Mouse (Mus musculus) mature B cell (primary cell): ENCODE data around the gene Gm20696.

Source experiments
- in situ Hi-C: fragments of 300-500 bp; cut with MboI; formaldehyde crosslinking; loops from 2 replicates; pipeline ENCODE4 v1.14.3; 2019

Gm20696 gene

DNA sequence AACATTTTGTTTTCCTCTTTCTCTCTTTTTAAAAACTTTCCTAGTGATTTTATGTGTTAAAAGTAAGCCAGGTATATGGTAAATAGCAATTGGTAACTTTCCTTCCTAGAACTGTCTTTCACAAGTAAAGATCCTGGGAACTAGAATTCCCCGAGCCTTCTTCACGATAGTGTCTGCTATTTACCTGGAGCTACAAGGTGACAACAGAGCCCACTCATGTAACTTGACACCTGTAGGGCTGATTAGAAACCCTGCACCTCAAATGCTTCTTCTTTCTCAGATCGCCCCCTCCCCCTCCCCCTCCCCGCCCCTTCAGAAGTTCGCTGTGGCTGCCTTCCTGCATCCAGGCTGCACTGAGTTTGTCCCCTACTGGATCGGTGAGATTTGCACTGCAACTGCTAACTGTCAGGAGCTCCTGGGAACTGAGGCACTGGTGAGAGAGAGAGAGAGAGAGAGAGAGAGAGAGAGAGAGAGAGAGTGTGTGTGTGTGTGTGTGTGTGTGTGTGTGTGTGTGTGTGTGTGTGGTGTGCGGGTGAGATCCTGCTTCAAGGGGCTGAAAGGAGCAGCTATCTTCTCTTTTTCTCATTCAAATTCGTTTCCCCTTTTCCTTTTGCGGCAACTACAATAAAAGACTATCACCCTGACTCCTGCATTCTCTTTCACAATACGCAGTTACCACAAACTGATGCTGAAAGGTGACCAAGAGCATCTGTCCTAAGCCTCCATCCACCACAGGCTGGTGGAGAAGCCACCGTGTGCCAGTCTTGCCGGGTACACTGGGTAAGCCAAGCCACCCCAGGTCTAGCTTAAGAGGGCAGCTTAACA is 403.3 kb downstream of the Gm20696 start:
- in situ Hi-C loops, result no loop called here

DNA sequence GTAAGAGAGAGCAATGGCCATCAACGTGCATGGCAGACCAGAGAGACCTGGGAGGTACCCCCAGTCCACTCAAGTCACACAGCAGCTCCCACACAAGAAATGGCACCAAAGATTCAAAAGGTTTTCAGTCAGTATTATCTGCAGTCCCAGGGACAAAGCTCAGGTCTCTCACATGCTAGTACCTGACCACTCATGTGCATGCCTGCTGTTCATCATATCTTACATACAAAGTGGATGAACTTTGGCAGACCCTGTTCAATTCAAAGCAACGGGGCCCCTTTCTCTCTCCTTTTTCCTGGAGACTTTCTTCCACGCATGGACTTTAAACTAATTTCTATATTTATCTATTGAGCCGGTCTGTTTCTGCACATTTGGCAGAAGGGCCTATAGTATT is 404.9 kb downstream of the Gm20696 start:
- in situ Hi-C loops, result no loop called here

DNA sequence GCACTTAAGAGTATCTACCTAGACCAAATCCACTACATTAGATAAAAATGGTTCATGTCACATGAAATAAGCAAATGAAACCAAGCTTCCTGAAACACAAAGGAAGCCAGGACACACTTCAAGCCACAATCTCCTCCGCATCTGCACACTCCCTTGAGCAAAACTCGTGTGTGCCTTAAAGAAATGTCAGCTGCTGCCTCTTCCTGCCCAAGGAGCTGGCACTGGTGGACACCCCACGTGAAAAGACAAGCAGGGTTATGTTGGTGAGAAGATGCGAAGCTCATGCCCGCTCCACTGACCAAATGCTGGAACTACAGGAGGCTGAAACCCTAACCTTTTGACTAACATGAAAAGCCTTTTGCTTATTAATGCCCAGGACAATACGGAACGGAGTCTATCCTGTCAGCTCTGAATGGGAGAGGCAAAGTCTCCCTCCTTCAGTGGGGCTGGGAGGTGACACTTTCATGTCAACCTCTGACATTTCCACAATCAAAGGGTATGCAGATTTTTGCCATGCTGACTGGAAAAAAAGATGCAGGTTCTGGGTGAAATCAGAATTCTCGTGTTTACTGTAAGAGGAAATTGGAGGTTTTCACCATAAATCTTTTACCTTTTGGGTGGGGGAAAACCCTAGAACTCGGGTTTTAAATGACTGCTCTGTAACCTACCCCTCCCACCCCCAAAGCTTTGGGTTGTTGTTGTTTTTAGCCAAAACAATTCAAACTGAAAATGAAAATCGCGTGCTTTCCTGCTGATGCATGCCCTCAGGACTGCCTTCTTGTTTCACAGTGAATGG is 405.5 kb downstream of the Gm20696 start:
- in situ Hi-C loops, result no loop called here

DNA sequence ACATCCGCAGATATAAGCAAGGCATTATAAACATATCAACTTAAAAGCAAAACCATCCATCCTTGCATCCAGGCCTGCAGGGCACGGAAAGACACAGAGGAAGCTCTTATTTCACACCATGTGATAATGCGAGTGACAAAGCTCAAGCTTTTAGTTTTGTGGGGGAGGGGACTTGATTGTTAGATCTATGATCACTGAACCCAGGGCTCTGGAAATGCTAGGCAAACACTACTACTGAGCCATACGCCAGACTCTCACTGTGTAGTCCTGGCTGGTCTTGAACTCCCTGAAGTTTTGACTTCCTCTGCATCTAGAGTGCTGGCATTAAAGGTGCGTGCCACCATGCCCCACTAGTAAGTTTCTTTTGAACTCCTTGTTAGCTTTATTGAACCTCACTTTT is 408.3 kb downstream of the Gm20696 start:
- in situ Hi-C loops, result no loop called here

DNA sequence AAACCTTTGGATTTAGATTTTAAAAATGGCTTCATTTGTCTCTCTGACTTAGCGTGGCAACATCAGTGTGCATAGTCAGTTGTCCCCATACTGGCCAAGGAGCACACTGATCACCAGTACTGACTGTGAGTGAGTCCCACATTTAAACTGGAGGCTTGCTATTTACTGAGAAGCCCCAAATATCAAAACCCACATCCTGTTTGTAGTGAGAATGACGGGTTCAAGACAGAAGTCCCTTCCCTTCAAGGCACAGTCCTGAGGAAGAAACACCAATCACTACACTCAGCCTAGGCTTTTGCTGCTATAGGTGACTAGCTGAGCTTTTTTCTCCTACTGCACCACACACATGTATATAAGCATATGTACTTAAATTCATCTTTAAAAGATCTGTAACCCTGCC is 408.9 kb downstream of the Gm20696 start:
- in situ Hi-C loops, result no loop called here

DNA sequence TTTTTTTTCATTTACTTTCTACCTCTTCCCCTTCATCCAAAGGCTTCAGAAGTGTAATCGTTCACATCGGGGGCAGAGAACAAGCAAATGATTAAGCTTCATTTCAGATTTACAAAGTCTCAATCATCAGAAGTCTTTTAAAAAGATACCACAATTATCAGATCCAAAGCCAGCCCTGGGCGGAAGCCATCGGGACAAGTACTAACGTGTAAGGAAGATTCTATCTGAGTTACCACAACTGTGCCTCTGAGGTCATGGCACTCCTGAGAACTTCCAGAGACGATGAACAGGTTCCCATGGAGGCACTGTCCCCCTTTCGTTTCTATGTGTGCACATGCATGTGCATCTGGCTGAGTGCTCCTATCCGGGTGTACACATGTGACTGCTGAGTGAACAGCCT is 413.3 kb downstream of the Gm20696 start:
- in situ Hi-C loops, result loop anchor here (5.0 kb wide), 1 partner anchor 84 kb away; no protein-coding TSS in a partner anchor

DNA sequence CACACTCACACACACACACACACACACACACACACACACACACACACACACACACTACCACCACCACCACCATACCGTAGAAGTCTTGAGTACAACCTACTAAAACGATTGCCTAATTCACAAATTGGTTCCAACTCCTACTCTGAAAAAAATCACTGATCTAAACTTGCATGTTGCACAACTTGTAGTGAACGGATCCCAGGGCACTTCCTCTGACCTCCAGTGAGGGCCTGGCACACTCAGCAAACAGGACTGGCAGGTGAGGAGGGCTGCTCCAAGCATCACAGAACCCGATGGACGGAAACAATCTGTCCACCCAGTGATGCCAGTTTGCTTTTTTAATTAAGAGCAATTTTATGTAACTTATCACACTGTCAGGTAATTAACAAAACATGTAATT is 413.8 kb downstream of the Gm20696 start:
- in situ Hi-C loops, result loop anchor here (5.0 kb wide), 1 partner anchor 84 kb away; no protein-coding TSS in a partner anchor

DNA sequence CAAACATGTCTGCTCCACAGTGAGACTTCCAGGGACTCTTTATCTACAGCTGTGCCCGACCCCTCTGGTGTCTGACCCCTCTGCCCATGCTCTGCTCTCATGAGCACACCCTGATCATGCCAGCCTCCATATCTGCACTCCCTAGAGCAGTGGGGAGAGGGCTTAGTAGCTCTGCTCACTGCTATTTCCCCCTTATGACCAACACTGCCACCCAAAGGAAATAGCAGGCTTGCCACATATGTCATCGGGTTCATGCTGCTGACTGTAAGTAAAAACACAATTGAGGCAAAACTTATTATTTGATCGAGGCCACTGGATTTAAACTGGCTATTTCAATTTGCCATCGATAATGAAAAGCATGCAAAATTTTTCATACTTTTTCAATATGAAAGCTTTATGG is 414.7 kb downstream of the Gm20696 start:
- in situ Hi-C loops, result loop anchor here (5.0 kb wide), 1 partner anchor 85 kb away; no protein-coding TSS in a partner anchor

DNA sequence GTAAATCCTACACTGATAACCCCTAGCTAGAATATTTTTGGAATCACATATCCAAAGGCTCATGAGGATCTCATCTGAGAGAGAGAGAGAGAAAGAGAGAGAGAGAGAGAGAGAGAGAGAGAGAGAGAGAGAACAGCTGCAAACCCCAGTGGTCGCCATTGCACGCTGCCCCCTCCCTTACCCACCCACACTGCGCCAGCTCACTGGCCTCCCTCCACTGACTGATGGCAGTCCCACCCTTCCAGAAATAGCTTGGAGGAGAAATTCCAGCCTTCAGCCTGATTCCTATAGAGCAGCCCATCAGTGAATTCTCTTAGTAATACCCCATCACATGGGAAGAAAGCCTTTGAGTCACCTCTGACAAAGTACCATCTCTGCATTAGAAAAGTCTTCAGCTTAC is 415.4 kb downstream of the Gm20696 start:
- in situ Hi-C loops, result loop anchor here (5.0 kb wide), 1 partner anchor 86 kb away; no protein-coding TSS in a partner anchor

DNA sequence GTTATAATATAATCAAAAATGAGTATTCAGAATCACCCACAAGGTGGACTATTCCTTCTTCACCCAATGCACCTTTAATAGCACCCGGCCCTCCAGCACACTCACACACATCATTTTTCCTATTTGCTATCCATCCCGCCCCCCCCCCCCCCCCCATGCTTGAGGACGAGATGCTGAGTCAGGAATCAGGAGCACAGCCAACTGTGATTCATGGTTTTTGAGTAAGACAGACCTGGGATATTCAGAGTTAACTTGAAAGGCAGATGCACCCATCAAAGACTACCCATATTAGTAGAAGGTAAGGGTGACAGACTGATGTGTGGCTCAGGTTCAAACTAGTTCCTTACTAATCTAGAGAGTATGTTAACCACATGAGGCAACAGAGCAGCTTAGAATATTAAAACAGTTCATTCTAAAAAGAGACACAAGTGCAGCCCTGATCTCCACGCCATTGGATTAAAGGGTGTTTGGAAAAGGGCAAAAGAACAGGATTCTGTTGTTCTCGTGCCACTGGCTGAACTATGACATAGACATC is 417.0 kb downstream of the Gm20696 start:
- in situ Hi-C loops, result loop anchor here (5.0 kb wide), 1 partner anchor 88 kb away; no protein-coding TSS in a partner anchor

DNA sequence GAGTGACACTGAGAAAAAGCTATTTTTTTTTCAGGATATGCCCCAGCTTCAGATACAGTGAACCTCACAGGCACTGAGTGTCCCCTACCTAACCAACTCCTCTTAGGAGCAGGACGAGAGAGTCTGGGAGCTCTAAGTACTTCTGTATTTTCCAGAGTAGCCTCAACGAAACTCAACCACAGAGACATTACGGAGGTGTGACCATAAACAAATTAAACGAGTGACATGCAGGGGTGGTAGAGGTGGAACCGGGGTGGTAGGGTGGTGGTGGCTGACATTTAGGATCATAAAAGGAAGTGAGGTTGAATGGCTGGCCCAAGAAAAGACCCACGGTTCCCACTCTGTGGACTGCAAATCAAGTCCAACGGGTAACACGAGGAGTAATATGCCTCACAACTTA is 418.2 kb downstream of the Gm20696 start:
- in situ Hi-C loops, result no loop called here

DNA sequence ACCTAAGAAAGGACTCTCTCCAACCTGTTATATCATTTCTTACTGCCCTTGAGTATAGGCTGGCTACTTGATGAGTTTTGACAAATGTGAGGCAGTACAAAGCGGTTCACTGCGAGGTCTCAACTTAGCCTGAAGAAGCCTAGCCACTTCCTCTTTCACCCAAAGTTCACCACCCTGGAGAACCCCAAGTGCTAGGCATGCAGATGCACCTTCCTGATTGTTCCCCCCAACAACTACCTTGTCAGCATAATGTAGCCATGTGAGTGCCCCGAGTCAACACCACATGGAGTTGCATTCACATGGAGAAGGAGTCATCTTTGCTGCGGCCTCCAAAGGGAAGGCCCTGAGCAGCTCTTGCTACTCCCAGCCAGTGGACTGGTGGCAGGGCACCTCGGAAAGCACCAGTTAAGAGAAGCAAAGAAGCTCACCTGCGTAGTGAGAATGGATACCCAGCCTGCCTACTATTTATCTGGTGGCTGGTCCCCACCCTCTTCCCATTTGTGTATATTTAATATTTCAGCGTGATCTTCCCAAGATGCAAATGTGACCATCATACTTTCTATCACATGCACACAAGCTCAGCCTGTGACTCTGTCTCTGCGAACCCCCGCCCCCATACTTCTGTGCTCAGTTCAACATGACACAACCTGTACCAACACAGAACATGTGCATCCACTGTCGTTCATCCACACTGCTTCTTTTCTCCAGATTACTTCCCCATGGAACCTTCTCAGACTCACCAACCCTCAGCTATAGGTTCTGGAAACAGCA is 424.8 kb downstream of the Gm20696 start:
- in situ Hi-C loops, result no loop called here

DNA sequence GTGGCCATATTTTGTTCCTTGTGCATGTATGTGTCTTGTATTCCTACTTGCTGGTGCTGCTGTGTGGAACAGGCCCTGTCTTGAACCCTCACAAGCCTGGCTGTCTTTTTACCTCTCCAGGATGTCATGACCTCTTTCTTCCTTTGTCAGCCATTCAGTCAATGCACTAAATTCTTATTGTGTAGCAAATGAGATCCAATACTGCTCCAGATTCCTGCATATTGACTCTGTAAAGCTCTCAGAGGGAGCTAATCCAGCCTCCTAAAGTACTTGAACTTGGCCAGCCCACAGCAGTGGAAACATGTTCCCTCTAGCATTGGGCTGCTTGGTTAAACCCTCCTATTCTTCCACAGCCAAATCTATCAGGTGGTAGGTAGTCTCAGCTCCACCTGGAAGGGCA is 425.8 kb downstream of the Gm20696 start:
- in situ Hi-C loops, result no loop called here

DNA sequence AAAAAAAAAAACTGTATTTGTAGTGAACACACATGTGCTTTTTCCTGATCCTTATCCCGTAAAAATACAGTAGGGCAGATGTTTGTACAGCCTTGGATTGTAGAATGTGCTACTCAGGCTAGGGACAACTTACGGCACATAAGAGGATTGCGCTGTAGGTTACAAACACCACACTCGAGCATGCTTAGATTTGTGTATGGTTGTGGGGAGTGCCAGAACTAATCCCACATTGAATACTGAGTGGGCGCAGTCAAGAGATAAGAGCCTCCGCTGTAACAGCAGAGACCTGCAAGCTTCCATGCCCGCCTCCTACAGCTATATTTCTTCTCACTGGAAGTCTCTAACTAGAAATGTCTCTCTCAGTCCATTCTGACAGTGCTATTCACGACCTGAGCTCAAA is 431.0 kb downstream of the Gm20696 start:
- in situ Hi-C loops, result no loop called here

DNA sequence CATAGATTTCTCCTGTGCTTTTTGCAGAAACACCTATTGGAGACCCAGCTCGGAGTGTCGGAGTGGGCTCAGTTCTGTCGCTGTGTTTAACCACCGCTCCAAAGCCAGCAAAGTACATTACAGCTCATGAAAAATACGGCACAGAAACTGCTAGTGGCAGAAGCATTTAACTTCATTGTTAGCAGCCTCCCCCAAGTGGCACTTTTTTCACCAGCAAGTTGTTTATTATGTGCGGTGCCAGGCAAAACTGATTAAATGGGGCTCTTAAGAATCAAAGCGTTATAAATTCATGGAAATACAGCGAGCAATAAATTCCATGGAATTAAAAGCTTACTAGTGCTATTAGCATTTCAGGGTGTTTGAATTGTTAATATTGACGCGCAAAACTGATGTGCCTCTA is 433.2 kb downstream of the Gm20696 start:
- in situ Hi-C loops, result no loop called here

DNA sequence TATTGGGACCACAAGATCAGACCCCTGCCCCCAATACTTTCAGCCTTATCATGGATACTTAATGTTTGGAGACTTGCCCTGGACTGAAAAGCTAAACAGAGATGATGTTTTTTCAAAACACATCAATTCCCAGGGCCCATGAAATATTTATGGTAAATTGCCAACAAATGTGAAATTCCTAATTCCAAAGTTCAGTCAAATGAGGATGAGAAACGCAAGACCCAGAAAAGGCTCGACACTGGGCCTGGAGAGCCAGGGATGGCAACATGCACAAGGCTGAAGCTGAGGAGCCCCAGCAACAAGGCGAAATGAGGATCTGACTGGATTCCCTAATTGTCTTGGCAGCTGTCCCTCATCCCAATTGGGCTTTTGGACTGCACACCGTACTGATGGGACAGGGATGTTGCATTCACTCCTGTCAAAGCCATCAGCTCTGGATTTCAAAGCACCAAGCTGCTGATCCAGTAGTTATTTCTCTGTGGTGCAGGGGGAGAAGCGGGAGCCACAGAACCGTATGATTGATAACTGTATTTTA is 438.2 kb downstream of the Gm20696 start:
- in situ Hi-C loops, result no loop called here

DNA sequence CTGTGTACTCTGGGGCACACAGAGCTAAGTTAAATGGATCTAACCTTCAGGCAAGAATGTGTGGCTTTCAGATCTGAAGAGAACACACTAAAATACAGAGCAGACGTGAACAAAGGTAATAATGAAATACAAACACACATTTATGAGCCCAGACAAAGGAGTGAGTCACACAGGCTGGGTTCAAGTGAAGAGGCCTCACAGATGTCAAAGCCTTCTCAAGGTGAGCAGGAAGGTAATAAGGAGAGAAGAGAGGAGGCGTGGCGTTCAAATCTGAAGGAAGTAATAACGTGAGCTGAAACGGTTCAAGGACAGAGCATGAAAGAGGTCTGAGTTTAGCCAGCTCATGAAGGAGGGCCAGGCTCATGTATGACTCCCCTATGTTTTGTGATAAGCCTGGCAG is 445.4 kb downstream of the Gm20696 start:
- in situ Hi-C loops, result no loop called here

DNA sequence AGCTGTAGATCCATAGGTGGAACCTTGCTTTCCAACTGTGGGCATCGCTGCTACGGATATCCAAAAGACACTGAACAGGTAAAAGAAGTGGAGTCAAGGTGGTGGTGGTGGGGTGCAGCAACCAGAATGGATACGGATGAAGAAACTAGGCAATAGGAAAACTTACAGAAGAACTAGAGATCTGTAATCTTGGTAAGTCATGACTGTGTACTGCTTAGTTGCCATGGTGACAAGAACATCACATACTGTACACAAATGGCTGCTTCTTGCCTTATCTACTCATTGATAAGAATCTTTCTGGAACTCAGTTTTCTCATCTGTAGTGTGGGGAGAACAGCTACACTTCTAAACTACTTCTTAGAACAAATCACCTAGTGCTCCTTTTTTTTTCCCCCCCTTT is 446.1 kb downstream of the Gm20696 start:
- in situ Hi-C loops, result no loop called here

DNA sequence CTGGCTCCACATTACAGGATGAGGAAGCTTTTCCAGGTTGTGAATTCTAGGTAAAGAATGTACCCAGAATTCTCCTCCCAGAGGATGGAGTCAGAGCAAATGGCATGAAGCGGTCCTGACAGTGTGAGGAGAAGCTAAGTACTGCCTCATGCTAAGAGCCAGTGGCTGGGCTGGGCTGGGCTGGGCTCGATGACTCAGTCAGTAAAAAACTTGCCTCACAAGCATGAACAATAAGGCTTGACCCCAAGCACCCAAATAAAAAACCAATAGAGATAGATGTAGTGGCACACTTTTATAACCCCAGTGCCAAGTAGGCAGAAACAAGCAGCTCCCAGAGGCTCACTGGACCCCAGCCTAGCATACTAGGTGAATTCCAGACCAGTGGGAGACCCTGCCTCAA is 448.8 kb downstream of the Gm20696 start:
- in situ Hi-C loops, result no loop called here

DNA sequence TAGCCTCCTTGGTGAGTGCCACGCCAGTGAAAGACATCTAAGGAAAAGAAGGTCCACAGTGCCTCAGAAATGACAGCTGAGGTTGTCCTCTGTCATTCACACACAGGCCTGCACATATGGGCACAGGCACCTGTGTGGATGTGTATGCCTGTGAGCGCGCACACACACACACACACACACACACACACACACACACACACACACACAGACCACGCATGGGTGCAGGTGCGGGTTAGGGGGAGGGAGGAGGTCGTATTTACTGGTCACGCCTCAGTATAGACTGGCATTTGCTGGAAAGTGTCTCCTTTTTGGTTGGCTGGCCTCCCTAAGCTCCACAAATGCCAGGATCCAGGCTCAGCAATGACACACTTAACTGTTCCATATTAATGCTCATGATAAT is 449.4 kb downstream of the Gm20696 start:
- in situ Hi-C loops, result no loop called here

DNA sequence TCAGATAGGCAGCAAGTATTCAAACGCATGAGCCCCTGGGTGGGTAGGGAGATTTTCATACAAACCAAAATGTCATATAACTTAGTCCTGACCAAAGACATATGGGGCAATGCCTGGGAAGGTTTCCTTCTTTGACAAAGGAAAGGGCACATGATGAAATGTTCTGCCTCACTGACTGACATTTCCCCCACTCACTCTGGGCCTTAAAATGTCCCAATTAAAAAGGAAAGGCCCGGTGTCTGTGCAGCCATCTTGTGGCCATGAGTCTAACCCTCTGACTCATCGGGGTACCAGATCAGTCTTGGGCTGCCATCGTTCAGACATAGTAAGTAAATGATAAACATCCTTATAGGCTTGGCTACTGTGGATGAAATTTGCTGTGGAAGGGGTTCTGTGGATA is 454.1 kb downstream of the Gm20696 start:
- in situ Hi-C loops, result no loop called here
